Mouse (Mus musculus) frontal cortex, postnatal 25 days (tissue): ENCODE measurements around the gene Ccdc167.
"Not testable (repeated sequence)": the region's sequence is repeated elsewhere in the genome, so short reads cannot be mapped to it uniquely, and the experiment has no call there.

Experiments
- DNase-seq, 2 experiments: peaks; one replicate each; pipeline ENCODE4 v3.0.0; 2022; ENCODE audit warnings: low spot score in 2 of 2

Ccdc167 gene

DNA sequence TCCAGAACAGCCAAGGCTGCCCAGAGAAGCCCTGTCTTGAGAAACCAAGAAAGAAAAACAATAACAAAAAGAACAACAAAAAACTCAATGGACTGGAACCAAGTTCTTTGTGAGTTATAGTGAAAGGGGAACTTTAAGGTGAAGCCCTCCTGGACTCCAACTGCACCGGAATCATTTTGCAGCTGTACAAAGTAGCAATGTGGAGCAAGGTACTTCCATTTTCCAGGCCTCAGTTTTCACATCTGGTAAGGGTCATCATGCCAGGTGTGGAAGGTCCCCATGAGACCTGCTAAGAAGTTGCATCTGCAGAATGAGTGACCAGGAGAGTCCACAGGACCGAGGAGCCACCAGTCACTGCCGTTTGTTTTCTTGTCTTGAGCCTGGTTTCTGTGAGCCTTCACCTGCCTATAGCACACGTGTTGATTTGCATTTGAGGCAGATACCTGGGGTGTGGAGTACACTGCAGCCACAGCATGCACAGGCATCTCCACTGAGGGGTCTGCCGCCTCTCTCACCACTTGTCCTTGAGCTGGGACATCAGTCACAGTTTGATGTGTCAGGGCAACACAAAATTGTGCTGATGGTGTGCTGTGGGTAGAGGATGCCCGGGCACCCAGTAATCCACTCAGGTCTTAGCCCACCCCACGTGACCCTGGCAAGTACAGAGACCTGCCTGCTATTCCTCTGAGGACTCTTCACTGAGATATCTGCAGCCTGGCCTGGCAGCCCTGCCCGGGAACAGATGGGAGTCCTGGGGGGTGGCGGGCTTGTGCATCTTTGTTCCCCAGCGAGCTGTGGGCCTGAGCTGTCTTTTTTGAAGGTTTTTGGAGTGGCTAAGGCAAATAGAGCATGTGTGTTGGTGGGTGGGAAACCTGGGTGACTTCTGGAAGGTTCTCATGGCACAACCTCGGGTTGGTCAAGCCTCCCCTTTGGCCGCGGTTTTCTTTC, 3.1 kb upstream of the Ccdc167 start:
- no peak for DNase-seq

DNA sequence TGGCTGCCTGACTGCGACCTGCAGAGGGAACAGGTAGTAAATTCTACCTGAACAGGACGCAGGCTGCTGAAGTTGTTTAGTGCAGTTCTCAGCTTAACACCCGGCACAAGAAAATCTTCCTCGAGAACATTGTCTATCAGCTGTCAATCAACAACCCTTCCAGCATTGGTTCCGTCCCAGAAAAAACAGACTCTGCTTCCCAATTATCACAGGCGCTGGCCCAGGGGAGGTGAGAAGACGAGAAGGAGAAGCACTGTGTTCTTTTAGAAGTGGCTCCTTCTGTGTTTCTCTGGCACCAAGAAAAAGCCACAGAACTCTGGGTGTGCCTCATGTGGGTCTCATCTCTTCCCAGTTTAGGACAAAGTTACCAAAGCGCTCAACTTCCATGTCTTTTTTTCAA, 1.8 kb upstream of the Ccdc167 start:
- no peak for DNase-seq

DNA sequence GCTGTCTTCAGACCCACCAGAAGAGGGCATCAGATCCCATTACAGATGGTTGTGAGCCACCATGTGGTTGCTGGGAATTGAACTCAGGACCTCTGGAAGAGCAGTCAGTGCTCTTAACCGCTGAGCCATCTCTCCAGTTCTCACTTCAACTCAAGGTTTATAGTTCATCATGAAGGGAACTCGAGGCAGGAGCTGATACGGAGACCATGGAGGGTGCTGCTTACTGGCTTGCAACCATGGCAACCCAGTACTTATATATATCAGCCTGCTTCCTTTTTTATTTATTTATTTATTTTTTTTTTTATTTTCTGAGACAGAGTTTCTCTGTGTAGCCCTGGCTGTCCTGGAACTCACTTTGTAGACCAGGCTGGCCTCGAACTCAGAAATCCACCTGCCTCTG, 3.1 kb downstream of the Ccdc167 start:
- not testable (repeated sequence) for DNase-seq

DNA sequence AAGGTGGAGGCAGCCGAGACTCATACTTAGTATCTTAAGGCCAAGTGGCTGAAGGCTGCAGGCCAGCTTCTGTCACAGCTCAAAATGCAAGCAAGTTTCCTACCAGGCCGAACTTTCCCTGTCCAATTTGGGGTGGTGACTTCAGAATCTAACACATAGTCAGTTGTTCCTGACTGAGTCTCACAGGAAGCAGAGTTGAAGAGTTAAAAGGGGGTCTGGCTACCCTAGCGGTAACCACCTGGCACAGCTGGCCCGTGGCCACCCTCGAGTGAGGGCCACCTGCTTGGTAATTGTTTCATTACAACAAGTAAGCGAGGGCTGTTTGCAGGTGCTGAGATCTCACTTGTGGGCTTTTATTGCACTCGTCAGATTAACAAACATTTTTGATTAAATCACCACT, 4.3 kb downstream of the Ccdc167 start:
- DNase-seq: no peak

DNA sequence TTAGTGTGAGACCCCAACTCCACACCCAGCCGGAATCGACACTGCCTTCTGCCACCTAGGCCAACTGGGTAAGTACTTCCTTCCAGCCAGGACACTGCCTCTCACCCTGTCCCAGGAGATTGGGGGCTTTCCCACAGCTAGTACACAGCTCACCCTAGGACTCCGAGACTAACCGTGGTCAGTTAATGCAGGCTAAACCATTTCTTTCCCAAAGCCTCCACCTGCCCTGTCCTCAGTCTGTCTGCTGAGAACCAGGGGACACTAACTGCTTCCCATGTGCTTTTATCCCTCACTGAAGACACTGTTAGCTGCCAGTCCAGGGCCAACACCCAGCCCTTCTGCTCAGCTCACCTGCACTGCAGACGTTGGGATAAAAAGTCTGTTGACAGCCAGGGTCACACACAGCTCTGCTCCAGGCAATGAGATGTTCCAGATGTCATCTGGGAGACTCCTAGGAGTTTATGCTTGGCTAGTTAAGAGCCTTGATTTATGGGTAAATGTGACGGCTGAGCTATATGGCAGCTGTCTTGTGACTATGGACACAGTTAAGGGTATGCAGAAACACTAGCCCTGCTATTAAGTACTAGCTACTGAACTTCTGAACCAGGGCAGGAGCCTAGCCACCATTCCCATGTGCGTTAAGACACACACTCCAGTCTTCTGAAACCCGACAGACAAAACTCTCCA, 5.0 kb downstream of the Ccdc167 start:
- DNase-seq: no peak

DNA sequence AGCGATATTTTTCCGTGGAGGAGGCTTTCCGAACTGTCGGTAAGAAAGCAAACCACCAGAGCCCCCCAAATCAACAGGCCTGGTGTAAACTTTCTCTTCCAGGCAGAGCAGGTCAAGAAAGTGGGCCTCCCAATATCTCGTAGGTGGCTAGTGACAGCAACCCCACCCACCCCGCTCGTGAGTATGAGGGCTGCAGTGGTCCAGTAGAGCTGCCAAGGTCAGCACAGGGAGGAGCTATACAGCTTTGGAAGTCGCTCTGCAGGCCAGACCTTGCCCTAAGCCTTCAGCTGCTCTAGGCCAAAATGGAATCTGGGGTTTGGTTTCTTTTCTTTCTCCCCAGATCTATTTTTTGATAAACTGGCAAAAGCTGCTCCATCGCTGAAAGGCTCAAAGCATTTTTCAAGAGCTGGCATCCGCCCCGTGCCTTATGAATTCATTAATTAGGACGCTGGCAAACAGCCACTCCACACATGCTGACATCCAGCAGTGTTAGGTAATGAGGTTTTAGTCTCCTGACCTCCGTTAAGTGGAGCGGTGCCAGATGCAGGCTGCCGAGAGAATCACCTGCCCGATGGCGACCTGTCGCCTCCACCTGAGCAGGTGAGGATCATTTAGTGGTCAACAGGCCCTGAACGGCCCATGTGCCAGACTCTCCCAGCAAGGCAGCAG, 5.6 kb downstream of the Ccdc167 start:
- DNase-seq: no peak

DNA sequence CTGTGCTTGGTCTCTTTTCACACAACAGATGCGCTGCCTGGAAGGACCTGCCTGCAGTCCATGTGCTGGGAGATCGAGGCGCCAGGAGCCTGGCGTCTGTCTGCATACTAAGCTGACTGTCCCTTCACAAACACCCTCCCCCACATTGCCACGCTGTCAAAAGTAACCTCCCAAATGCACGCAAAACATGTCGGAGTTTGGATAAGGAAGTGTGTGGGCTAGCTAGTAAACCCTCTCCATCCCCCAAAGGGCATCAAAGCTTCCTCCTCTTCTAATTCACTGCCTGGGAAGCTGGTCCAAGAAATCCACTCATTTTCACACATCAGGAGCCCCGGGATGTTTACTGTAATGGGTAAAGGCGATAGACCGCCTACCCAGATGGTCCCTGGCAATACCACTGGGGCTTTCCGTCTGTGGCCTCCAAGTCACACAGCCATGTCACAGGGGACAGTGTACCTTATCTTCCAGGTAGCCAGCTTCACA, 6.2 kb downstream of the Ccdc167 start:
- DNase-seq: no peak

DNA sequence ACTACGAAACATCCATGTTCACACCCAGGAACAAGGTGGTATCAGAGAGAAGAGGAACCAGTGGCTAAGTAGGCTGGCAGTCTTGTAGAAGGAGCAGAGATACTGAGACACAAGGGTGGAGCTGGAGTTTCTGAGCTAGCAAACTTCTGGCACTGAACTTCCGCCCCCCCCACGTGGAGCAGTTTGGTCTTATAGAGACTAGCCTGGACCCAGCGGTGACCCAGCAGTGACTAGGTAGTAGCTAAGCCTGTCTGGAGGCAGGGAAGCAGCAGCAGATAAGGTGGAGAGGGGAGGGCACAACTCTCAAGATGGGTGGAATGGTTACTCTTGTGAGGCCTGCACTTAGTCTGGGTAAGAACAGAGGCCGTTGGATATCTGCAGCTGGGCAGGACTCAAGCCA, 8.1 kb downstream of the Ccdc167 start:
- no peak for DNase-seq

DNA sequence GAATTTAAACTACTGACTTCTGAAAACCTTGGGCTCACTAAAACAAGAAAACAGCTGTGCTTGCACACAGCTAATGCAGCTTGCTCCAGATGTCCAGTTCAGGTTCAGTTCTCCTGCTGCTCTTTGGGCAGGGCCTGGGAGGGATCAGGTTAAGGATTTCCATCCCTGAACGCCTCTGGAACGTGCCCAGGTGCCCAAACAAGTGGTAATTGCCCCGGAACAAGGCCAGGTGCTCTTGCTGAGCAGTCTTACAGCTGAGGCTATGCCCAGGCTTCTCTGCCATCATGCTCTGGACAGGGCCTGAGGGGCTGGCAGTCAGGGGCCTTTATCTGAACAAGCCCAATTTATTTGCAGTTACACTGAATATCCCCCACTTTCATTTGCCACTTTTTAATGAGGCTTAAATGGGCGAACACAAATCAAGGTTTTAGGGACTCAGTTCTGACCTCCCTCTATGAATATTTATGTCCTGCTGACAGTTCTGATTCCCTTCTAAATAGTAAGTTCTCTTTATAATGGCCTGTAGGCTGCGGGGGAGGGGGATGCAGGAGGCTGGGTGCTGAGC, 9.8 kb downstream of the Ccdc167 start:
- DNase-seq: no peak

DNA sequence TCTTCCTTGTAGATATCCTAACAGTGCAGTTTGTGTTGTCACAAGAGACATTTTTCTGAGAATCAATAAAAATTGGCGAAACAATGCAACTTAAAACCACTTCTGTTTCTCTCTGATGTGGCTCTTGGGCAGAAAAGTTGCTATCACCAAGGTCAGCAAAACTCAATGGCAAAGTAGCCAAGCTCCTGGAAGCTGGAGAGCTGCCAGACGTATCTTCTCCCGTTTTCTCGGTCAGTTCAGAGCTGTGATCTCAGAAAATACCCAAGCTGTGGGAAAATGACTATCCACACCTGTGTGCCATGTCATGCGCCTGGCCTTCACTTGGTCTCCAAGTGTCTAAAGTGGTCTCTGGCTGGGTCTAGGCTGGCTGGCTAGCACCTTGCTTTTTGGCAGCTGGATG, 11.0 kb downstream of the Ccdc167 start:
- DNase-seq: no peak

DNA sequence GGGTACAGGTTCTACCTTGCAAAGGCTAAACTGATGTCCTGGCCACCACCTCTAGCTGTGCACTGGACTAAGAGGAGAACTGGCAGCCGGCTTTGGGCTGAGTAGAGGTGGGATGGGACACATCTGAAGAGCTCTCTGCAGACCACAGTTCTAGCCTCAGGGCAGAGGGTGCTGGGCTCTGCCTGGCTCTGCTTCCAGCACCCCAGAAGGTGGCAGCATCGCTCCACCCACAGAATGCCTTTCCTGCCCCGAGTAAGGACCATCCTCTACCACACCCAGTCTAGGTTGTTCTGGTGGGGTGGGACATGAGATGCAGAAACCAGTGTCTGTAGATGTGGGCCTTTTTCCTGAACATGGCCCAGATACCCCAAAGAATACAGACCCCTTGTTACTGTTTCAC, 12.1 kb downstream of the Ccdc167 start:
- DNase-seq: peak in 1 of 2 experiments; percentile 42

DNA sequence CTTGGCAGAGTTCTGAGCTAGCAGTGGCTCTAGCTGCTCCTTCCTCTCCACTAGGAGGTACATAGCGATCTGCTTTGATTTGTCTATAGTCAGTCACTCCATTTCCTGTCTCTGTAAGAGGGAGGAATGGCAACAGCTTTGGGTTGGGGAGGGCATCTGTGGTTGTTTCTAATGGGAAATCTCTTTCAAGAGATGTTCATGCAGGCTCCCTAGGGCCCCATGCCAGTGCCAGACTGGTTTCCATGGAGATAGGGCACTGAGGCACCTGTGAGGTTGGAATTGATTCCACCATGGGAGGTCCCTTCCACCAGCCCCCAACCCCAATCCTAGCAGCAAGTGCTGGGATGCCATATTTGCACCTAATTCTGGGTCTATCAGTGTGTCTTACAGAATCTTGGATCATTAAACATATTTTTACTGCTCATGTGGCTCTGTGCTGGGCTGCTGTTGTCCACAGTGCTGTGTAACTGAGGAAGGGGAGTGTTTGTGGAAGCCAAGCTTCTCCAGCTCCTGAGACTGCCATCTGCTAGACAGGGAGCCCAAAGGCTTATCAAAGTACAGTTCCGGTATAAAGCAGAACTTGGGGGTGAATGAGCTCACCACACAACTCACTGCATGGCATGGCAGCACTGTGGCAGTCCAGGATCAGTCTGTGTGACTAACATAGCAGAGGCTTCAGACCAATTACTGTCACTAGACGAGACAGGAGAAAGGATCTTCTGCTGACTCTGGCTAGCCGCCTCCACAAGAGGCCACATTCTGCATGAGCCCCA, 13.7 kb downstream of the Ccdc167 start:
- no peak for DNase-seq

DNA sequence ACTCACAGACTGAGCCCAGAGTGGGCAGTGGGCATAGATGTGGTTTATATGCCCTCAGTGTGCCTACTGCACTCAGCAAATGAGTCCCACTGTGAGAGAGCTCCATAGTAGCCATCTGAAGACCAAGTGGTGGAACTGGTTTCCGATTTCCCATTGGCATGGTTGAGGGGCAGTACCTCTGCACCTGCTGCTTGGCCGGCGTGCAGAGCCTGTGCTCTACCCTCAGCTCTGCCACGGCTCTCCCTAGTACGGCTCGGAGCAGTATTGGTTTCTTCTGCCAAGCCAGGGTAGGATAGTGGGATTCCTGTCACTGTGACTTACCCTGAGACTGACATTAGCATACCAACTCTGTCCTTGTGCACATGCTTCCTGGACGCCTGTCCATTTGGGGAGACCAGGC, 16.3 kb downstream of the Ccdc167 start:
- DNase-seq: no peak

DNA sequence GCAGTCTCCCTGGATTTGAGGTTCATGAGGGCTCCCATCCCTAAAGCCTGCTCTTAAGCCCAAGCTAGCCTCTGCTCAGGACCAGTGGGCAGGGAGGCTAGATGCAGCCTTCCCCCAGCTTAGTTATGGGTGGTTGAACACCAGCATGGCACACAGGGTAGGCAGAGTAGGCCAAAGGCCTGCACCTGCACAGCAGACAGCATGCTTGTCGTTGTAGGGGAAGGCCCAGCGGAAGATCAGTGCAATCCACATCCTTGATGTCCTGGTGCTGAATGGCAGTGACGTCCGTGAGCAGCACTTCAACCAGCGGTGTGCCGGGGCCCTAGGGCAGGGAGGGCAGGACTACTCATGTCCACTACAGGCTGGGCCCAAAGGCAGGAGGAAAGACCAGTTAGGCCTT, 18.4 kb downstream of the Ccdc167 start:
- no peak for DNase-seq

DNA sequence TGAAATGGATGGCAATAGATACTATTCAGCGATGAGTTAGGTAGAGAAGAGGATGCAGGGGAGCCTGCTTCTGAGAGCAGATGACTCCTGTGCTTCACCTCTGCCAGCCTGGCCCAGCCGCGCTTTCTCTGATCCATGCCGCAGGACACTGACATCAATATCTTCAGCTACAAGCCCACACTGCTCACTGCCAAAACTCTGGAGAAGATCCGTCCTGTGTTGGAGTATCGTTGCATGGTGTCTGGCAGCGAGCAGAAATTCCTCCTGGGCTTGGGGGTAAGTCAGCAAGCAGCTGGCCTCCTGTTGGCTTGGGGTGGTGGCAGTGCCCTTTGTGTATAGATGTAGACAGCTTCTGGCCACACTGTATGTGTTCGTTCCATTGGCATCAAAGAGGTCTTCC, 19.9 kb downstream of the Ccdc167 start:
- no peak for DNase-seq

DNA sequence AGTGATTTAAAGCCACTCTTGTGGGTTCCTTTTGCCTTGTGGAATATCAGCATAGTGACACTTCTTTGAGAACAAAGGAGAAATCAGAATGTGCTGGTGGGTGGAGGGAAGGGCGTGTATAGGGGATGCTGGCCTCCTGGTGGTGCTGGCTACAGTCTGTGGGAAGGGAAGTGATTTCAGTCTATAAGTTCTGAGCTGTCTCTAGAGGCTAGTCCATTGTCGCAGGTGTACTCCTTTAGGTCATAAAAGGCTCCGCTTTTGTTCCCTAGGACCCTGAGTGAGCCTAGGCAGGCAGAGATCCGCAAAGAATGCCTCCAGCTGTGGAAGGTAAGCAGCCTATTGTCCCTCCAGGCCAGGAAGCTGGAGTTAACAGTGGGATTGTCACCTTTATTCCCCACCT, 22.3 kb downstream of the Ccdc167 start:
- no peak for DNase-seq

DNA sequence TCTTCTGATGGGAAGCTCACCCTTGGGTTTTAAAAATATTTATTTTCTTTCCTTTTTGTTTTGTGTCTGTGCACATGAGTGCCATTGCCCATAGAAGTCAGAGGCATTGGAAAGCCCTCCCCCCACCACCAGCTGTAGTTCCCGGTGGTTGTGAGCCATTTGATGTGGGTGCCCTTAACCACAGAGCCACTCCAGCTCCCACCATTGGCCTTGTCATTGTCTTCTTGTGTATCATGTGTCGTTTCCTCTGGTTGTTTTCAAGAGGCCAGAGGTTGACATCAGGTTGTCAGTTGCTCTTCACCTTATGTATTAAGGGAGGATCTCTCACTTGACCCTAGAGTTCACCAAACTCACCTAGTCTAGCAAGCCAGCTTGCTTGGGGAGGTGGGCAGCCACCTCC, 23.3 kb downstream of the Ccdc167 start:
- no peak for DNase-seq

DNA sequence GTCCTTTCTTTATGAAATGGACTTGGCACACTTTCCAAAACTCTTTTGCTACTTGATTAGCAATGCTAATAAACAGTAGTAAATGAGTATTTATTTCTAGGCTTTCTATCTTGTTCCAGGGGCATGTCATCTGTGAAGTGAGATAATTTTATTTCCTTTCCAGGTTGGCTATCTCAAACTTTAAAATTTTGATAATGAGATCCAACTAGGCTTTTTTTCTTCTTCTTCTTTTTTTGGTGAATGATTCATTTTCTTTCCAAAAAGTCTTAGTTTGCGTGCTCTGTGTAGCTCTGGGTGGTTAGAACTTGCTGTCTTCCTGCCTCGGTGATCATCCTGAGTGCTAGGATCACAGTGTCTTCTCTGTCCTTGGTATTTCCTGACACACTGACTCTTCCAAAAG, 24.0 kb downstream of the Ccdc167 start:
- no peak for DNase-seq

DNA sequence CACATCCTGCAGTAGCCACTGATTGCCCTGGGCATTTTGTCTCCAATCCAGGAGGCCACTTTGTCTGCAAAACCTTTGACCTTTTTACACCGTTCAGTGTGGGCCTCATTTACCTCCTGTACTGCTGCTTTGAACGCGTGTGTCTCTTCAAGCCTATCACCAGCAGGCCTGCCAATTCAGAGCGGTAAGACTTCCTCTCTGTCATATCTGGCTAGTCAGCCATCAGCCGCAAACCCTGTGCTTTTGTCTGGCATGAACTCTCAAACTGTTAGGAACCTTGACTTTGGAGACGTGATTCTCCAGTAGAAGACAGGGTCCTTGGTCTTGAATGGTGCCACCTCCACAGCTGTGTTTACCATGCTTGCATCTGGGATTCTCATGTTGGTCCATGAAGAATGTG, 26.6 kb downstream of the Ccdc167 start:
- no peak for DNase-seq

DNA sequence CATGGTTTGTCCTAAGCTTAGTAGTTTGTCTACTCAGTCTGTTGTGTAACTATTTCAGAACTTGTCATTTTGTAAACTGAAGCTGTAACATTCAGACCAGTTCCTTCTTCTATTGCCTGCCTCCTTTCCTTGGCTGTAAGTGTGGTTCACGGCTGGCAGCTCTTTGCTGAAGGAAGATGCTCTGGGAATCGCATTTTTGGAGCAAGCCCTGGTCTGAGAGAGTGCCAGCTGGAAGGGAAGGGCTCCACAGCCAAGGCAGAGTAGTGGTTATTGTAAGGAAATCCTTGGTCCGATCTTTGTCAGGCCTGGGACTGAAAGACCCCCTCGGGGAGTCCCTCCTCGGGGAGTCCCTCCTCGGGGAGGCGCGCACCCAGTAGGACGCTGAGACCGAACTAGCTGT, 28.2 kb downstream of the Ccdc167 start:
- DNase-seq: no peak

DNA sequence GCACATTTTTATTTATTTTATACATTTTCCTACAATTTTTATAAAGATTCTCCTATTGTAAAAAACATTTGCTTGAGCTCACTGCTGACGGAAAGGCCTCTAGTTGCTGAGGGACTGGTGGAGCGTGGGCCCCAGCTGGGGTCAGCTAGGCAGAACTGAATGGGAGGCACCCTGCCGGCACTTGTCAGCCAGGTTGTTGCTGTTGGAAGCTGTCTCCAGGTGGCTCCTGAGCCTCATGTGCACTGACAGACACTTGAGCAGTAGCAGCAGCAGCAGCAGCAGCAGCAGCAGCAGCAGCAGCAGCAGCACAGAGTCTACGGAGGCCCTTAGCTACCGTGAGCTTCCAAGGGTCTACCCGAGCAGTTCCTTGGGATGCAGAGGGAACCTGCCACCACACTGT, 29.5 kb downstream of the Ccdc167 start:
- DNase-seq: no peak
